Mouse (Mus musculus): Measurements from ENCODE around the gene Arhgef38. TPM values are rescaled to one million over a fixed set of nuclear protein-coding genes. Genes with fewer than 3 reads are reported as not detected.

The Arhgef38 gene
- polyA plus RNA-seq, 1 experiment = 8.2 TPM

GRCm38 (mm10) chr3:133104436-133104835, 130.3 kb downstream of the Arhgef38 start:
- Histone ChIP-seq H3K4me1 (ENCODE audit: control insufficient read depth, insufficient read depth, low read length) (no peaks in the 10 kb centered on the region), H3K4me3 (replicated peaks; ENCODE audit: extremely low read depth, low read depth, low read length) (no peak overlapping the region)
- no peak for TF ChIP-seq POLR2A (IDR thresholded peaks at IDR 0.05; ENCODE audit: borderline replicate concordance, extremely low read depth, low read depth, low read length)
- 84% methylated on average over 3 of the region's 3 CpGs for WGBS
- DNase-seq = no peak

GRCm38 (mm10) chr3:133103768-133104167, 131.0 kb downstream of the Arhgef38 start:
- Histone ChIP-seq H3K4me3 (replicated peaks; ENCODE audit: extremely low read depth, low read depth, low read length) (no peak overlapping the region), H3K4me1 (ENCODE audit: control insufficient read depth, insufficient read depth, low read length) (no peaks in the 10 kb centered on the region)
- DNase-seq = no peak
- TF ChIP-seq POLR2A (IDR thresholded peaks at IDR 0.05; ENCODE audit: borderline replicate concordance, extremely low read depth, low read depth, low read length) = no peak
- WGBS = 69% methylated on average over 3 of the region's 3 CpGs

- DNase-seq = no peak
- H3K4me3 ChIP-seq (replicated peaks; ENCODE audit: extremely low read depth, low read depth, low read length) = no peak overlapping the region
- no peaks in the 10 kb centered on the region for H3K4me1 ChIP-seq (ENCODE audit: control insufficient read depth, insufficient read depth, low read length)
- WGBS = 79% methylated on average over 2 of the region's 2 CpGs
- TF ChIP-seq POLR2A (IDR thresholded peaks at IDR 0.05; ENCODE audit: borderline replicate concordance, extremely low read depth, low read depth, low read length) = no peak
- no peak for TF ChIP-seq CTCF (IDR thresholded peaks at IDR 0.05; ENCODE audit: insufficient read depth, low read length)
Observed at GRCm38 (mm10) chr3:133098909-133099308, 135.8 kb downstream of the Arhgef38 start.

- no peak for TF ChIP-seq CTCF (IDR thresholded peaks at IDR 0.05; ENCODE audit: insufficient read depth, low read length)
- no peak for TF ChIP-seq POLR2A (IDR thresholded peaks at IDR 0.05; ENCODE audit: borderline replicate concordance, extremely low read depth, low read depth, low read length)
- Histone ChIP-seq H3K4me3 (replicated peaks; ENCODE audit: extremely low read depth, low read depth, low read length) (no peak overlapping the region), H3K4me1 (ENCODE audit: control insufficient read depth, insufficient read depth, low read length) (no peaks in the 10 kb centered on the region; the same call in 1 of the 2 replicates)
- DNase-seq = no peak
- 88% methylated on average over 4 of the region's 4 CpGs for WGBS
Observed at GRCm38 (mm10) chr3:133098336-133098735, 136.4 kb downstream of the Arhgef38 start.

- TF ChIP-seq POLR2A (IDR thresholded peaks at IDR 0.05; ENCODE audit: borderline replicate concordance, extremely low read depth, low read depth, low read length) = no peak
- no peak for TF ChIP-seq CTCF (IDR thresholded peaks at IDR 0.05; ENCODE audit: insufficient read depth, low read length)
- 95% methylated on average over 6 of the region's 6 CpGs for WGBS
- Histone ChIP-seq H3K4me3 (replicated peaks; ENCODE audit: extremely low read depth, low read depth, low read length) (no peak overlapping the region), H3K4me1 (ENCODE audit: control insufficient read depth, insufficient read depth, low read length) (no peaks in the 10 kb centered on the region; the same call in none of the 2 replicates)
- DNase-seq = no peak
Observed at GRCm38 (mm10) chr3:133097936-133098335, 136.8 kb downstream of the Arhgef38 start.

GRCm38 (mm10) chr3:133094305-133094704, 140.4 kb downstream of the Arhgef38 start:
- 49% methylated on average over 1 of the region's 1 CpGs for WGBS
- TF ChIP-seq CTCF (IDR thresholded peaks at IDR 0.05; ENCODE audit: insufficient read depth, low read length) = no peak
- TF ChIP-seq POLR2A (IDR thresholded peaks at IDR 0.05; ENCODE audit: borderline replicate concordance, extremely low read depth, low read depth, low read length) = no peak
- peaks cover 2% of the 10 kb centered on the region for H3K4me1 ChIP-seq (ENCODE audit: control insufficient read depth, insufficient read depth, low read length)
- no peak overlapping the region for H3K4me3 ChIP-seq (replicated peaks; ENCODE audit: extremely low read depth, low read depth, low read length)
- DNase-seq = no peak

GRCm38 (mm10) chr3:133092936-133093335, 141.8 kb downstream of the Arhgef38 start:
- no peak for TF ChIP-seq CTCF (IDR thresholded peaks at IDR 0.05; ENCODE audit: insufficient read depth, low read length)
- TF ChIP-seq POLR2A (IDR thresholded peaks at IDR 0.05; ENCODE audit: borderline replicate concordance, extremely low read depth, low read depth, low read length) = no peak
- H3K4me1 ChIP-seq (ENCODE audit: control insufficient read depth, insufficient read depth, low read length) = peaks cover 2% of the 10 kb centered on the region
- DNase-seq = no peak
- no peak overlapping the region for H3K4me3 ChIP-seq (replicated peaks; ENCODE audit: extremely low read depth, low read depth, low read length)
- 50% methylated on average over 1 of the region's 1 CpGs for whole genome bisulfite sequencing

GRCm38 (mm10) chr3:133092274-133092853, 142.4 kb downstream of the Arhgef38 start:
- peaks cover 2% of the 10 kb centered on the region for H3K4me1 ChIP-seq (ENCODE audit: control insufficient read depth, insufficient read depth, low read length)
- WGBS = 0% methylated on average over 7 of the region's 7 CpGs
- no peak for TF ChIP-seq CTCF (IDR thresholded peaks at IDR 0.05; ENCODE audit: insufficient read depth, low read length)
- no peak for TF ChIP-seq POLR2A (IDR thresholded peaks at IDR 0.05; ENCODE audit: borderline replicate concordance, extremely low read depth, low read depth, low read length)
- peak overlapping the region; percentile 72 for H3K4me3 ChIP-seq (replicated peaks; ENCODE audit: extremely low read depth, low read depth, low read length)
- DNase-seq = no peak

GRCm38 (mm10) chr3:133091664-133092273, 143.0 kb downstream of the Arhgef38 start, which contains the start of the genes Ints12 and Gstcd:
TSS of gene Ints12 (plus strand) at chr3:133091840.
TSS of gene Gstcd (minus strand) at chr3:133092033.
- WGBS = under 1% methylated on average over 53 of the region's 53 CpGs
- Histone ChIP-seq H3K4me1 (ENCODE audit: control insufficient read depth, insufficient read depth, low read length) (peaks cover 2% of the 10 kb centered on the region), H3K4me3 (replicated peaks; ENCODE audit: extremely low read depth, low read depth, low read length) (peak within 1 kb of the TSS; percentile 72)
- TF ChIP-seq POLR2A (IDR thresholded peaks at IDR 0.05; ENCODE audit: borderline replicate concordance, extremely low read depth, low read depth, low read length) (peak; percentile 66; the same call in 1 of the 2 replicates), CTCF (IDR thresholded peaks at IDR 0.05; ENCODE audit: insufficient read depth, low read length) (no peak)
- peak; percentile 90 for DNase-seq

GRCm38 (mm10) chr3:133091121-133091663, 143.6 kb downstream of the Arhgef38 start:
- TF ChIP-seq POLR2A (IDR thresholded peaks at IDR 0.05; ENCODE audit: borderline replicate concordance, extremely low read depth, low read depth, low read length) = no peak
- no peak for TF ChIP-seq CTCF (IDR thresholded peaks at IDR 0.05; ENCODE audit: insufficient read depth, low read length)
- DNase-seq = no peak

More at GRCm38 (mm10) chr3:133091121-133091663, 143.6 kb downstream of the Arhgef38 start:
- Histone ChIP-seq H3K4me3 (replicated peaks; ENCODE audit: extremely low read depth, low read depth, low read length) (peak overlapping the region; percentile 72), H3K4me1 (ENCODE audit: control insufficient read depth, insufficient read depth, low read length) (peaks cover 2% of the 10 kb centered on the region)
- whole genome bisulfite sequencing = under 1% methylated on average over 44 of the region's 44 CpGs
